Mouse (Mus musculus): ENCODE measurements around the gene Foxd2.
A peak's percentile ranks its signal among the peaks of the same experiment; 100 is the strongest.

The Foxd2 gene

GRCm38 (mm10) chr4:114908829-114909601, at the start of gene Foxd2:
Gene Foxd2 (minus strand): TSS chr4:114908873.
- DNase-seq = peak; percentile 97

DNA sequence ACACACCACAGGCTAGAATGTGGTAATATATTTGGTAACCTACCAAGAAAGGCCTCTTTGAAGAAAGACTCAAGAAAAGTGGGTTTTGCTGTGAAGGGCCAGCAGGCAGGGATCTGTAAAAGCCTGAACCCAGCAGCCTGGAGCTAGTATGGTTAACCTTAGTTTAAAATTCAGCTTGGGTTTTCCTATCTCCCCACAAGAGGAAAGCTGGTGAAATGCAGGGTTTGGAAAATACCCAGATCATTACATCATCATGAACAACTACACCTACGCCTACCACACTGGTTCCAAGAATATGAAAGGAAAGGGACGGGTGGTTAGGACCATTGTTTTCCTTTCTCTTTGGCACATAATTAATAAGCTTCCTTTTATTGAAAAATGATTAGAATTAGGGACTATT, 49.6 kb upstream of the Foxd2 start:
- DNase-seq = no peak

- DNase-seq = no peak
Measured at GRCm38 (mm10) chr4:114957403-114957802, 48.7 kb upstream of the Foxd2 start.

GRCm38 (mm10) chr4:114953172-114953571, 44.5 kb upstream of the Foxd2 start:
- no peak for DNase-seq

GRCm38 (mm10) chr4:114947852-114948481, 39.3 kb upstream of the Foxd2 start:
- no peak for DNase-seq

DNA sequence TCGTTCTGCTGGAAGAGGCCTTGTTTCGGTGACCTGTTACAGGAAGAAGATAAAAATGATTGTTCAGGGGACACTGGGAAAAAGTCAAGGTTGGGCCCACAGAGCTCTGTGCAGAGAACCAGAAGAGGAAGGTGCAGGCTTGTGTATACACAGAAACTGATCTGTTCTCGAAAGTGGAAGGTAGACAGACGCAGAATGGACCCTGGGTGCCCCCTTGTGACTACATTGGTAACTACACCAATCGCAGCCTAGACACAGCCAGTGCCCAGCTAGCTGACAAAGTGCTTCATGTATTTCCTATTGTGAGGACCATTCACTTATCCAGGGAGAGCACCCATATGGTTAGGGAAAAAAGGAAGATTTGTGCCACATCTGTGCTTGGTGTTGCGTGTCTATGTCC, 38.7 kb upstream of the Foxd2 start:
- peak; percentile 81 for DNase-seq

GRCm38 (mm10) chr4:114946416-114946815, 37.7 kb upstream of the Foxd2 start:
- DNase-seq = no peak

- no peak for DNase-seq
Measured at GRCm38 (mm10) chr4:114945021-114945420, 36.3 kb upstream of the Foxd2 start.

GRCm38 (mm10) chr4:114942583-114942982, 33.9 kb upstream of the Foxd2 start:
- DNase-seq = no peak

DNA sequence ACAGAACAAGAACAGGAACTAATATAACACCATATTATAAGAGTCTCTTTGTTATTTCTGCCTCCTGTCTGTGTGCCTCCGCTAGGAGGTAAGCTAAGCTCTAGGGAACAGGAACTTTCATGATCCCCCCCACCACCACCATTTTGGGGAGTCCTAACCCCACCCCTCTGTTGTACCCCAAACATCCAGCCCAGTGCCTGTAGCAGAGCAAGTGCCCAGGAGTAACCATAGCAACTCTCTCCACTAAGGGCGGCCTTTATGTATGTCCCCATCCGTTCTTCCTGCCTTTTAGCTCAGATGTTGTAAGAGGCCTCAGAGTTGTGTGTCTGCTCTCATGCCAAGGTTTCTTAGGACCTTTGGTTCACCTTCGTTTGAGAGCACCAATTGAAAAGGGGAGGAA, 33.4 kb upstream of the Foxd2 start:
- DNase-seq = no peak

DNA sequence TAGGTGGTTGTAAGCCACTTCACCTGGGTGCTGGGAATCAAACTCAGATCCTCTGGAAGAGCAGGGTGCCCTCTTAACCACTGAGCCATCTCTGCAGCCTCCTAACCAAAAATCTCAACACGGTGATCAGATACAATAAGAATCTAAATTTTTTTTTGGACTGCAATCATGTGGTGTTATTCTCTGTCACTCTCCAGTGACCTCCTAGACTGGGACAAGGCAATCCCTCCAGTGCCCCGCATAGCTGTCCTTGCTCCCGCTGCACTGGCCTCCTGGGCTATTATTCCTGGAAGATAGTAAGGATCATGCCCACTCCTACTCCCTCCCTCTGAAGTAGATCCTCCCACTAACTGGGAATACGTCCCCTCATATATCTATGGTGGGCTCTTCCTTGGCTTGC, 32.6 kb upstream of the Foxd2 start:
- DNase-seq = no peak

GRCm38 (mm10) chr4:114938248-114938647, 29.6 kb upstream of the Foxd2 start:
- DNase-seq = no peak

DNA sequence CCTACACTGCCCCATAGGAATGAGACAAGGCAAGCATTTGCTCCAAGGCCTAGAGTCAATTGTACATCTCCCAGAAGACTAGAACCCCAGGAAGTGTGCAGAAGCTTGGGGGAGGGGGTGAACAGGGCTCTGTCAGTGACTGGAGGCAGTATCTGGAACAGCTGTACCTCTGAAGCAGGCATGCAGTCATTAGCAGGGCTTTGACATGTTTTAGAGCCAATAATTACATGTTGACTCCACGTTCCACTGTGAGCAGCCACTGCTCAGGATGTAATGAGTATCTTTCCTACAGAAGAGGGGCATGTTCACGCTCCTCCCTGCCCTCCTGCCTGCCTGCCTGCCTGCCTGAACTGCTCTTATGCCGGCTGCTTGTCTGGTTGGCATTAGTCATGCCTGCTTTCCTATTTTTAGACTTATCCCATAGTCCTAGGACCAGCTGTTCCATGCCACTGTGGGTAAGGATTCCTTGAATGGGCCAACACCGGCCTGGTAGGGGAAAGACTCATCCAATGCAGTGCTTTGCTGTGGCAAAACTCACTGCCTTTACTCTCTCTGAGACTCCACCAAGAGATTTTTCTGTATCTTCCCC, 28.9 kb upstream of the Foxd2 start:
- no peak for DNase-seq

GRCm38 (mm10) chr4:114934188-114934587, 25.5 kb upstream of the Foxd2 start:
- no peak for DNase-seq

GRCm38 (mm10) chr4:114932747-114933146, 24.1 kb upstream of the Foxd2 start:
- no peak for DNase-seq

- no peak for DNase-seq
Measured at GRCm38 (mm10) chr4:114929155-114929554, 20.5 kb upstream of the Foxd2 start.

- no peak for DNase-seq
Measured at GRCm38 (mm10) chr4:114925917-114926312, 17.2 kb upstream of the Foxd2 start, which contains the start of gene Foxe3. Gene Foxe3 (minus strand): TSS chr4:114926013.

DNA sequence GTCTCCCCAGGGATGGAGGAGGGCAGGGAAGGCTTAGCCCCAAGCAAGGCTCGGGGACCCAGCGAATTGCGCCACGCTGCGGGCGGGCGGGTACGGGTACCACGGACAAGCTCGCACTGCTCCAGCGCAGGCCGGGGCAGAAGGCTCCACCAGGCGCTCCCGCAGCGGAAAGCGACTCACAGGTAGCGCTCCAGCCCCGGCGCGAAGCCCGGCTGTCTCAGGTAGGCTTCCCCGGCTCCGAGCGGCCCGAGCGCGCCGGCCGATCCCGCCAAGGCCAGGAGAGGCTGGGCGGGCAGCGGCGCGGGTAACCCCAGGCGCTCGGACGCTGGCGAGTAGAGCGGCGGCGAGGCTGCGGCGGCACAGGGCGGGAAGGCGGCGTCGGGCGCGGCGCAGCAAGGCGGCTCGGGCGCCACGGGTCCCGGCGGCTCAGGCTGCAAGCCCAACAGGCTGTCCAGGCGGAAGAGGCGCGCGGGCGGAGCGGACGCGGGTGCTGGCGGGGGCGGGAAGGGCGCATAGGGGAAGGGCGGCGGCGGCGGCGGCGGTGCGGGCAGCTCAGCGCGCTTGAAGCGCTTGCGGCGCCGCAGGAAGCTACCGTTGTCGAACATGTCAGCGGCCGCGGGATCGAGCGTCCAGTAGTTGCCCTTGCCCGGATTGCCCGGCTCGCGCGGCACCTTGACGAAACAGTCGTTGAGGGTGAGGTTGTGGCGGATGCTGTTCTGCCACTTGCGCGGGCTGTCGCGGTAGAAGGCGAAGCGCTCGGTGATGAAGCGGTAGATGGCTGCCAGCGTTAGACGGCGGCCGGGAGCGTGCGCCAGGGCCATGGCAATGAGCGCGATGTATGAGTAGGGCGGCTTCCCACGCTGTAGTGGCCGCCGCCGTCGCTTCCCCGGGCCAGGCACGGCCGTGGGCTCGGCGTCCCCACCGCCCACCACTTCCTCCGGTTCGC, 16.6 kb upstream of the Foxd2 start:
- DNase-seq = peak; percentile 27

DNA sequence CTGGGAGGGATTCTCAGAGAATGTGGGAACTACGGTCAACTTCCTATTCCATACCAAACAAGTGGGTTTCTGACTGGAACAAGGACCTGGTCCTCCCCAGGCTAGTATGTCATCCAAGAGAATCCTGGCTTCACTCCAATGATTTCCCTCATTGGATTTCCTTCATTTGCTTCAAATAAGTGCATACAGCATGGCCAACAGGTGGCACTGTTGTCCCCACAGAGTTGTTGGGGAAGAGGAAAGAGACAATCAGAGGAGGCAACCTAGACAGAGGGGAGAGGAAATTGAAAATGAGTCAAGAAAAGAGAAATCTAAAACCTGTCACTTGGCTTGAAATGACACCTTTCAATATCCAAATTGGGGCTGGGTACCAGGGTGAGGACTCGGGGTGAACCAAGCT, 8.4 kb upstream of the Foxd2 start:
- peak; percentile 78 for DNase-seq

GRCm38 (mm10) chr4:114916056-114916455, 7.4 kb upstream of the Foxd2 start:
- no peak for DNase-seq

- DNase-seq = peak; percentile 61
Measured at GRCm38 (mm10) chr4:114913594-114913962, 4.9 kb upstream of the Foxd2 start.

- no peak for DNase-seq
Measured at GRCm38 (mm10) chr4:114912705-114913593, 4.3 kb upstream of the Foxd2 start.

Measured in thymus, postnatal 4 days (tissue).